Mouse (Mus musculus): ENCODE measurements at regions not wholly inside any gene's neighbourhood (a gene's known extent, or its start where the extent isn't known, plus 50 kb on each side); places are given as distances from the start of the nearest gene placed in this dataset.

DNA sequence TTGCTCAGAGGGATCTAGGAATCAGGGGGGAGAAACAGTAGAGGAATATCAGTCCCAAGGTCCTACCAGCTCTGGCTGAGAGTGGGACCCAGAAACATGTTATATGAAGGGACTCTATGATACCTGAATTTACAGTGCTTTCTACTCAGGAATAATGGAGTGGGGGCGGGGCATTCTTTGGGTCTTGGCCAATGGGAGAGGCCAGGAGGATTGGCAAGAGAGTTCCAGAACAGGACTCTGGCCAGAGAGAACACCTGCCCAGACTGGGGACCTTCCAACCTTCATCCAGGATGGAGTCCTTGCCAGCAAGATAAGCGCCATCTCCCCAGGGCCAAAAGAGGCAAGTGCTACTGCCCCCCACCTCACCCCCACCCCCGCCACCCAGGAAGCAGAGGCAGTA lies 81.0 kb upstream of the Lhx5 start:
- 75% methylated on average over 3 of the region's 3 CpGs for WGBS
- no peak for DNase-seq (ENCODE audit: low spot score)
- no peaks in the 10 kb centered on the region for H3K27me3 ChIP-seq (replicated peaks; ENCODE audit: insufficient read depth, low read length)

DNA sequence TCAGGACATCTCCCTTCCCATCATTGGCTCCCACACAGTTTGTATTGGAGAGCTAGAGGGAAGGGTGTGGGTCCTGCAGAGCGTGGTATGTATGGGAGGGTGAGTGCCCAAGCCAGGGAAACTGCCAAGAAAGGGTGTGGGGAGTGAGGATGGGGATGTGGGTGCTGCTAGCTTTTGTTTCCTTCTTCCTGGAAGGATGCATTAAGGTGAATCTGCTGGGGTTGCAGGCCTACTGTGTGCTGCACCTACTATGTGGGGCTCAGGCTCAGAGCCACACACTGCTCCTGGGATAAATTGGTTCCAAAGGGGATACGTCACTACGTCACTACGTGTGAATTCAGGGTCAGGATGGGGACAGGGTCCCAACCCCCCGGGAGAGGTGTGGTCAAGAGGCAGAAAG lies 79.7 kb upstream of the Lhx5 start:
- ATAC-seq (no peak), DNase-seq (ENCODE audit: low spot score) (no peak)
- H3K9me3 ChIP-seq (ENCODE audit: low read length): no peaks in the 10 kb centered on the region
- TF ChIP-seq EP300 (IDR thresholded peaks at IDR 0.05) (no peak), CTCF (IDR thresholded peaks at IDR 0.05) (no peak)
- H3K4me1 ChIP-seq (ENCODE audit: insufficient read depth, low read depth, low read length): no peaks in the 10 kb centered on the region
- no peak overlapping the region for H3K27ac ChIP-seq (ENCODE audit: low read length)
- no peak overlapping the region for H3K4me2 ChIP-seq (replicated peaks; ENCODE audit: low read depth, low read length)
- H3K27me3 ChIP-seq (replicated peaks; ENCODE audit: insufficient read depth, low read length): no peaks in the 10 kb centered on the region
- H3K4me3 ChIP-seq (ENCODE audit: low read depth, low read length): no peak overlapping the region
- no peaks in the 10 kb centered on the region for H3K36me3 ChIP-seq (ENCODE audit: insufficient read depth, low read length)
- 33% methylated on average over 5 of the region's 5 CpGs for WGBS
- no peak overlapping the region for H3K9ac ChIP-seq (replicated peaks; ENCODE audit: low read depth)

More for the DNA sequence above, 81.0 kb upstream of the Lhx5 start:
- Histone ChIP-seq H3K36me3 (ENCODE audit: insufficient read depth, low read length) (no peaks in the 10 kb centered on the region), H3K4me1 (ENCODE audit: insufficient read depth, low read depth, low read length) (no peaks in the 10 kb centered on the region), H3K4me3 (ENCODE audit: low read depth, low read length) (no peak overlapping the region), H3K9ac (replicated peaks; ENCODE audit: low read depth) (no peak overlapping the region), H3K27ac (ENCODE audit: low read length) (no peak overlapping the region), H3K9me3 (ENCODE audit: low read length) (no peaks in the 10 kb centered on the region), H3K4me2 (replicated peaks; ENCODE audit: low read depth, low read length) (no peak overlapping the region)
- no peak for TF ChIP-seq CTCF (IDR thresholded peaks at IDR 0.05)
- TF ChIP-seq EP300 (IDR thresholded peaks at IDR 0.05): no peak
- no peak for ATAC-seq

DNA sequence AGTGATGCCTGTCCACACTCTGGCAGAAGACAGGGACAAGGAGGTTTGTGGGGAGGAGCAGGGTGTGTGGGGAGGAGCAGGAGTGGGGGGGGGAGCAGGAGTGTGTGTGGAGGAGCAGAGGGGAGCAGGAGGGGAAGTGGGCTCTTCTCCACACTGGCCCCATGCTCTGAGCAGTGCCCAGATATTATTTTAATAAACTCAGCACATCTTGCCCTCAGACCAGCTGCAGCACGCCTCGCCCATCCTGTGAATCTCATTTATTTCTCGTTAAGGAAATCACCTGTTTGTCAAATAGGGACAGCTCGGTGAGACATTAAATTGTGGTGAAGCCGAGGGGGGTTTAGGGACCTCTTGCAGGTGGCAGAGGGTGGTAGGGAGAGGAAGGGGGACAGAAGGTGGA lies 77.8 kb upstream of the Lhx5 start:
- no peaks in the 10 kb centered on the region for H3K4me1 ChIP-seq (ENCODE audit: insufficient read depth, low read depth, low read length)
- no peak for TF ChIP-seq CTCF (IDR thresholded peaks at IDR 0.05)
- TF ChIP-seq EP300 (IDR thresholded peaks at IDR 0.05): no peak
- H3K27me3 ChIP-seq (replicated peaks; ENCODE audit: insufficient read depth, low read length): no peaks in the 10 kb centered on the region
- H3K4me2 ChIP-seq (replicated peaks; ENCODE audit: low read depth, low read length): no peak overlapping the region
- H3K36me3 ChIP-seq (ENCODE audit: insufficient read depth, low read length): no peaks in the 10 kb centered on the region
- 51% methylated on average over 5 of the region's 5 CpGs for WGBS
- ATAC-seq: no peak
- H3K9ac ChIP-seq (replicated peaks; ENCODE audit: low read depth): no peak overlapping the region
- no peak for DNase-seq (ENCODE audit: low spot score)
- H3K9me3 ChIP-seq (ENCODE audit: low read length): no peaks in the 10 kb centered on the region
- no peak overlapping the region for H3K4me3 ChIP-seq (ENCODE audit: low read depth, low read length)
- no peak overlapping the region for H3K27ac ChIP-seq (ENCODE audit: low read length)

DNA sequence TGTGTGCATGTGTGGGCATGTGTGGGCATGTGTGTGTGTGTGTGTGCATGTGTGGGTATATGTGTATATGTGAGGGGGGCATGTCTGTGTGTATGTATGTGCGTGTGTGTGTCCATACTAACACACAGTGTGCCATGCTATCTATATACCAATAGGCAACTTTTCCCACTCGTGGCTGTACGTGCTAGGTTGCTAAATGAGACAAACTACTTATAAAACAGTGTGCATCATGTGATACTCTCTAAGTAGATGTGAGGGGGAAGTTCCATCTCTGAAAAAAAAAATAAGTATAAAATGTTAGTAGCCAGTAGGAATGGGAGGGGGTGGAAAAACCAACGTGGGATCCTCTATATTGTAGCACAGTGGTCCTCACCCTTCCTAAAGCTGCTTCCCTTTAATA lies 74.5 kb upstream of the Lhx5 start:
- TF ChIP-seq EP300 (IDR thresholded peaks at IDR 0.05) (no peak), CTCF (IDR thresholded peaks at IDR 0.05) (no peak)
- no peaks in the 10 kb centered on the region for H3K27me3 ChIP-seq (replicated peaks; ENCODE audit: insufficient read depth, low read length)

DNA sequence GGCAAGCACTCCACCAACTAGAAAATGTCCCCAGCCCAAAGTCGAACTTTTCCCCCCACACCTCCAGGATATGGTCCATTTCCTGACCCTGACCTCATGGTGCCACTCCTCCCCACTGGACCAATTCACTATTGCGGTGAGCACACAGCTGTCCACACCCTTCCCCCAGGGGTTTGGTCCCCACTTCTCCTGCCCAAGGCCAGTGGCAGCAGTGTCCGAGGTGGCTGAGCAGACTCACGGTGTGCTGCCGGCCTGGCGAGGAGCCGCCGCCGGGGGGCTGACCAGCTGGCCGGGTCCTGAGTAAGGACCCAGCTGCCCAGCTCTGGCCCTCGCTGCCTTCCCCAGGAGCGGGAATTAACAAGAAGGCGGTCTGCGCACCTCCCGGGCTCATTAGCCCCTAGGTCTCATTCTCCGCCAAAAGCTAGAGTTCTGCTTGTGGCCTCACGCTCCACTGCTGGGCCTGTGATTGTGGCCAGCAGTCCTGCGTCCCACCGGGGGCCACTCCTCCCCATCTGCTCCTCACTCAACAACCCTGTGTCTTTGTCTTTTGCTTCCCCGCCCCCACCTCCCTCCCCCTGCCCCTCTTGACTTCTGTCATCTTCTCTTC lies 73.3 kb upstream of the Lhx5 start:
- Histone ChIP-seq H3K4me3 (ENCODE audit: low read depth, low read length) (no peak overlapping the region), H3K27me3 (replicated peaks; ENCODE audit: insufficient read depth, low read length) (no peaks in the 10 kb centered on the region), H3K4me2 (replicated peaks; ENCODE audit: low read depth, low read length) (no peak overlapping the region), H3K4me1 (ENCODE audit: insufficient read depth, low read depth, low read length) (no peaks in the 10 kb centered on the region), H3K36me3 (ENCODE audit: insufficient read depth, low read length) (no peaks in the 10 kb centered on the region), H3K9me3 (ENCODE audit: low read length) (no peaks in the 10 kb centered on the region), H3K9ac (replicated peaks; ENCODE audit: low read depth) (no peak overlapping the region), H3K27ac (ENCODE audit: low read length) (no peak overlapping the region)
- 14% methylated on average over 20 of the region's 20 CpGs for WGBS
- no peak for TF ChIP-seq EP300 (IDR thresholded peaks at IDR 0.05)
- TF ChIP-seq CTCF (IDR thresholded peaks at IDR 0.05): no peak
- no peak for ATAC-seq
- no peak for DNase-seq (ENCODE audit: low spot score)

More for the DNA sequence above, 74.5 kb upstream of the Lhx5 start:
- DNase-seq (ENCODE audit: low spot score) (no peak), ATAC-seq (no peak)
- H3K27ac ChIP-seq (ENCODE audit: low read length): no peak overlapping the region
- no peaks in the 10 kb centered on the region for H3K9me3 ChIP-seq (ENCODE audit: low read length)
- no peak overlapping the region for H3K4me2 ChIP-seq (replicated peaks; ENCODE audit: low read depth, low read length)
- WGBS: 74% methylated on average over 4 of the region's 4 CpGs
- no peaks in the 10 kb centered on the region for H3K4me1 ChIP-seq (ENCODE audit: insufficient read depth, low read depth, low read length)
- no peak overlapping the region for H3K4me3 ChIP-seq (ENCODE audit: low read depth, low read length)
- no peak overlapping the region for H3K9ac ChIP-seq (replicated peaks; ENCODE audit: low read depth)
- H3K36me3 ChIP-seq (ENCODE audit: insufficient read depth, low read length): no peaks in the 10 kb centered on the region

DNA sequence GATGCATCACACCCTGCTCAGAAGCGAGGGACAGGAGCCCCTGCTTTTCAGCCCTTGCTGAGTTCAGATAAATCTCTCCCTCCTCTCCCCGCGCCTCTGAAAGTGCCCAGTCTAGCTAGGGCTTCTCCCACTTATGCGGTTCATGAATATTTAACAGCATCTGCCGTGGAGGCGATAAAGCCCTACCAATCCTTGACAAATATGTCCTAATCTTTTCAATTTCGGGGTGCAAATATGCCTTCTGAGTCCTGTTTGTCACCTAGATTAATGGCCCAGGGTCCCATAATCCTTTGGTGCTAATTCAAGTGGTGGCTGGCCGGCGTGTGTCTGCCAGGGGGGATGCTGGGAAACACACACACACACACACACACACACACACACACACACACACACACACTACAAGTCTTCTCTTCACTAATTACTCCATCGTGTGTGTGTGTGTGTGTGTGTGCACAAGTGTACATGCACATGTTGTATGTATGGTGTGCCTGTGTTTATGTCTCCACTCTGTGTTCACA lies 65.5 kb upstream of the Lhx5 start:
- no peak overlapping the region for H3K4me3 ChIP-seq (ENCODE audit: low read depth, low read length)
- DNase-seq (ENCODE audit: low spot score) (no peak), ATAC-seq (no peak)
- no peaks in the 10 kb centered on the region for H3K36me3 ChIP-seq (ENCODE audit: insufficient read depth, low read length)
- TF ChIP-seq EP300 (IDR thresholded peaks at IDR 0.05): no peak
- TF ChIP-seq CTCF (IDR thresholded peaks at IDR 0.05): no peak
- no peak overlapping the region for H3K4me2 ChIP-seq (replicated peaks; ENCODE audit: low read depth, low read length)
- no peak overlapping the region for H3K27ac ChIP-seq (ENCODE audit: low read length)
- no peaks in the 10 kb centered on the region for H3K9me3 ChIP-seq (ENCODE audit: low read length)
- no peaks in the 10 kb centered on the region for H3K27me3 ChIP-seq (replicated peaks; ENCODE audit: insufficient read depth, low read length)
- no peak overlapping the region for H3K9ac ChIP-seq (replicated peaks; ENCODE audit: low read depth)
- no peaks in the 10 kb centered on the region for H3K4me1 ChIP-seq (ENCODE audit: insufficient read depth, low read depth, low read length)
- WGBS: 40% methylated on average over 10 of the region's 10 CpGs

DNA sequence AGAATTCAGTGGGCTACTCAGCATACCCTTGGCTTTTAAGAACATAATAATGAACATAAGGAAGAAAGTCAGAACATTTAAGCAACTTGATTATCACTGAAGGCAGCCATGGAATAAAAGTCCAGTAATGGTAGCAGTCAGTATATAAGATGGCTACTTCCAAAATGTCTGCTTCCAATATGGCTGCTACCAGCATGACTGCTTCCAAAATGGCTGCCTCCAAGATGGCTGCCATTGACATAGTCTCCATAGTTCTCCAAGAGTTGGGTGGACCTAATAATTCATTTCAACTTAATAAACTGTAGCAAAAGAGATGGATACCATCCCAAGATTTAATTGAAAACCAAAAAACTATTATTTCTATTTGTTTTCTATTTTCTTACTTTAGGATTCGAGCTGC lies 62.7 kb upstream of the Lhx5 start:
- H3K9ac ChIP-seq (replicated peaks; ENCODE audit: low read depth): no peak overlapping the region
- H3K27me3 ChIP-seq (replicated peaks; ENCODE audit: insufficient read depth, low read length): no peaks in the 10 kb centered on the region
- TF ChIP-seq CTCF (IDR thresholded peaks at IDR 0.05) (no peak), EP300 (IDR thresholded peaks at IDR 0.05) (no peak)
- WGBS: 79% methylated on average over 1 of the region's 1 CpGs
- ATAC-seq (no peak), DNase-seq (ENCODE audit: low spot score) (no peak)
- no peak overlapping the region for H3K27ac ChIP-seq (ENCODE audit: low read length)
- H3K36me3 ChIP-seq (ENCODE audit: insufficient read depth, low read length): no peaks in the 10 kb centered on the region
- H3K9me3 ChIP-seq (ENCODE audit: low read length): no peaks in the 10 kb centered on the region
- no peaks in the 10 kb centered on the region for H3K4me1 ChIP-seq (ENCODE audit: insufficient read depth, low read depth, low read length)
- H3K4me2 ChIP-seq (replicated peaks; ENCODE audit: low read depth, low read length): no peak overlapping the region
- no peak overlapping the region for H3K4me3 ChIP-seq (ENCODE audit: low read depth, low read length)
